Mouse (Mus musculus) hindbrain, embryonic 11.5 days (tissue): ENCODE results near the gene Edrf1. TPM values are rescaled to one million over a fixed set of nuclear protein-coding genes. Genes with fewer than 3 reads are reported as not detected.
A peak's percentile ranks its signal among the peaks of the same experiment; 100 is the strongest.

Experiments used
- ATAC-seq: fragments of 200-750 bp; cut with Nextera tagmentation; 2 replicates; pipeline ENCODE4 v1.8.0; 2017; ENCODE audit warnings: mild to moderate bottlenecking, moderate TSS enrichment, moderate library complexity; ENCODE audit not compliant: low FRiP score
- DNase-seq: peaks from one replicate; pipeline ENCODE4 v3.0.0-alpha.2; 2015; ENCODE audit warnings: low spot score
- H3K27ac ChIP-seq: fragments of 300-500 bp; sonication (generic); 2 replicates; pipeline ENCODE4 v1.5.1; 2014; ENCODE audit warnings: mild to moderate bottlenecking, low read depth, low read length
- H3K27me3 ChIP-seq: fragments of 300-500 bp; sonication (generic); 2 replicates; pipeline ENCODE4 v1.6.1; 2014; ENCODE audit warnings: mild to moderate bottlenecking, low read length, moderate library complexity, mixed read lengths; ENCODE audit not compliant: control insufficient read depth, insufficient read depth
- H3K36me3 ChIP-seq: fragments of 300-500 bp; sonication (generic); 2 replicates; pipeline ENCODE4 v1.6.1; 2014; ENCODE audit warnings: mild to moderate bottlenecking, low read length, moderate library complexity, mixed read lengths; ENCODE audit not compliant: control insufficient read depth, insufficient read depth
- H3K4me1 ChIP-seq: fragments of 300-500 bp; sonication (generic); replicated peaks from 2 replicates; pipeline ENCODE4 v1.6.1; 2014; ENCODE audit warnings: low read length, mixed read lengths; ENCODE audit not compliant: control insufficient read depth, insufficient read depth
- H3K4me2 ChIP-seq: fragments of 300-500 bp; sonication (generic); replicated peaks from 2 replicates; pipeline ENCODE4 v1.6.1; 2014; ENCODE audit warnings: mild to moderate bottlenecking, low read depth, low read length
- H3K4me3 ChIP-seq: fragments of 300-500 bp; sonication (generic); 2 replicates; pipeline ENCODE4 v1.5.1; 2014; ENCODE audit warnings: low read depth, low read length
- H3K9ac ChIP-seq: fragments of 300-500 bp; sonication (generic); 2 replicates; pipeline ENCODE4 v1.6.1; 2014; ENCODE audit warnings: low read depth, low read length
- H3K9me3 ChIP-seq: fragments of 300-500 bp; sonication (generic); 2 replicates; pipeline ENCODE4 v1.6.1; 2016; ENCODE audit warnings: low read length; ENCODE audit not compliant: control insufficient read depth
- WGBS: fragments of 180-500 bp; shearing (Covaris S2); extraction: QIAGEN DNeasy Blood & Tissue Kit; methylation state at CpG from one replicate; pipeline ENCODE4 v1.1.7; 2014; 5-methylcytosine and 5-hydroxymethylcytosine counted together
- polyA plus RNA-seq: library from polyadenylated mRNA; unstranded; fragments of >200 nt; fragmentation: Nextera tagmentation; extraction: Ambion mirVana; gene quantifications from 2 replicates; pipeline ENCODE4 v1.2.1, GENCODE M21; 2014

Edrf1 gene
- polyA plus RNA-seq, 1 experiment from 2014 or later = 29.0 TPM

- WGBS = 84% methylated on average over 4 of the region's 4 CpGs
- DNase-seq (no peak), ATAC-seq (no peak)
- Histone ChIP-seq H3K27me3 (no peaks in the 10 kb centered on the region), H3K4me3 (0 out of 2 replicates have a peak overlapping the region, but pooled peaks have one; percentile 4), H3K36me3 (no peaks in the 10 kb centered on the region), H3K4me1 (no peaks in the 10 kb centered on the region), H3K9me3 (no peaks in the 10 kb centered on the region), H3K27ac (no peak overlapping the region), H3K9ac (no peak overlapping the region), H3K4me2 (no peak overlapping the region)
Measured at GRCm38 (mm10) chr7:133699885-133700284, 62.5 kb downstream of the Edrf1 start.

GRCm38 (mm10) chr7:133701366-133701765 lies 64.0 kb downstream of the Edrf1 start:
- ATAC-seq (no peak), DNase-seq (no peak)
- no peaks in the 10 kb centered on the region for H3K4me1 ChIP-seq
- no peaks in the 10 kb centered on the region for H3K27me3 ChIP-seq
- 95% methylated on average over 7 of the region's 7 CpGs for WGBS
- H3K9me3 ChIP-seq = no peaks in the 10 kb centered on the region
- H3K9ac ChIP-seq = no peak overlapping the region
- no peak overlapping the region for H3K4me3 ChIP-seq
- H3K36me3 ChIP-seq = no peaks in the 10 kb centered on the region
- H3K4me2 ChIP-seq = no peak overlapping the region
- H3K27ac ChIP-seq = no peak overlapping the region

- Histone ChIP-seq H3K27me3 (no peaks in the 10 kb centered on the region), H3K4me3 (no peak overlapping the region), H3K9me3 (no peaks in the 10 kb centered on the region), H3K9ac (no peak overlapping the region), H3K36me3 (no peaks in the 10 kb centered on the region), H3K4me1 (no peaks in the 10 kb centered on the region), H3K27ac (no peak overlapping the region), H3K4me2 (no peak overlapping the region)
- no peak for ATAC-seq
- DNase-seq = no peak
- 94% methylated on average over 10 of the region's 10 CpGs for WGBS
Measured at GRCm38 (mm10) chr7:133702333-133702732, 65.0 kb downstream of the Edrf1 start.

GRCm38 (mm10) chr7:133703906-133704305 lies 66.6 kb downstream of the Edrf1 start:
- H3K4me3 ChIP-seq = no peak overlapping the region
- no peak overlapping the region for H3K4me2 ChIP-seq
- H3K36me3 ChIP-seq = no peaks in the 10 kb centered on the region
- H3K27ac ChIP-seq = no peak overlapping the region
- WGBS = 90% methylated on average over 7 of the region's 7 CpGs
- DNase-seq (no peak), ATAC-seq (no peak)
- no peaks in the 10 kb centered on the region for H3K9me3 ChIP-seq
- no peaks in the 10 kb centered on the region for H3K4me1 ChIP-seq
- H3K9ac ChIP-seq = no peak overlapping the region
- H3K27me3 ChIP-seq = no peaks in the 10 kb centered on the region

- Histone ChIP-seq H3K4me1 (peaks cover 5% of the 10 kb centered on the region; the same call in 1 of the 2 replicates), H3K27ac (no peak overlapping the region), H3K9me3 (no peaks in the 10 kb centered on the region), H3K36me3 (no peaks in the 10 kb centered on the region; the same call in 1 of the 2 replicates), H3K4me2 (no peak overlapping the region), H3K4me3 (no peak overlapping the region), H3K27me3 (no peaks in the 10 kb centered on the region), H3K9ac (no peak overlapping the region)
- no peak for DNase-seq
- ATAC-seq = no peak
- WGBS = 95% methylated on average over 2 of the region's 2 CpGs
Measured at GRCm38 (mm10) chr7:133707301-133707700, 70.0 kb downstream of the Edrf1 start.

GRCm38 (mm10) chr7:133715387-133715786 lies 78.0 kb downstream of the Edrf1 start:
- Histone ChIP-seq H3K4me2 (no peak overlapping the region), H3K4me3 (no peak overlapping the region), H3K9me3 (no peaks in the 10 kb centered on the region), H3K36me3 (peaks cover 5% of the 10 kb centered on the region), H3K4me1 (no peaks in the 10 kb centered on the region), H3K27ac (no peak overlapping the region), H3K27me3 (no peaks in the 10 kb centered on the region), H3K9ac (no peak overlapping the region)
- DNase-seq = no peak
- no peak for ATAC-seq
- 94% methylated on average over 4 of the region's 4 CpGs for whole genome bisulfite sequencing

- peaks cover 14% of the 10 kb centered on the region for H3K36me3 ChIP-seq
- ATAC-seq (no peak), DNase-seq (no peak)
- H3K4me3 ChIP-seq = no peak overlapping the region
- H3K27ac ChIP-seq = no peak overlapping the region
- H3K27me3 ChIP-seq = no peaks in the 10 kb centered on the region
- 89% methylated on average over 1 of the region's 1 CpGs for WGBS
- no peaks in the 10 kb centered on the region for H3K4me1 ChIP-seq
- H3K9ac ChIP-seq = no peak overlapping the region
- no peak overlapping the region for H3K4me2 ChIP-seq
- H3K9me3 ChIP-seq = no peaks in the 10 kb centered on the region
Measured at GRCm38 (mm10) chr7:133718580-133718979, 81.2 kb downstream of the Edrf1 start.

- Histone ChIP-seq H3K27me3 (no peaks in the 10 kb centered on the region), H3K4me3 (no peak overlapping the region), H3K9ac (no peak overlapping the region), H3K4me2 (no peak overlapping the region), H3K27ac (no peak overlapping the region), H3K4me1 (no peaks in the 10 kb centered on the region), H3K9me3 (no peaks in the 10 kb centered on the region), H3K36me3 (peaks cover 12% of the 10 kb centered on the region)
- no peak for DNase-seq
- 88% methylated on average over 11 of the region's 11 CpGs for WGBS
- no peak for ATAC-seq
Measured at GRCm38 (mm10) chr7:133720616-133721015, 83.3 kb downstream of the Edrf1 start.
